Mouse (Mus musculus) embryonic facial prominence, embryonic 11.5 days (tissue): ENCODE measurements at regions not wholly inside any gene's neighbourhood (a gene's known extent, or its start where the extent isn't known, plus 50 kb on each side); places are given as distances from the start of the nearest gene placed in this dataset.

Experiments
- ATAC-seq: fragments of 200-750 bp; cut with Nextera tagmentation; replicated peaks from 2 replicates; pipeline ENCODE4 v1.8.0; 2017; ENCODE audit warnings: low read depth; ENCODE audit not compliant: insufficient number of reproducible peaks, low FRiP score, low TSS enrichment
- DNase-seq: peaks from one replicate; pipeline ENCODE4 v3.0.0-alpha.2; 2015; ENCODE audit warnings: low spot score
- H3K27ac ChIP-seq: fragments of 300-500 bp; sonication (generic); replicated peaks from 2 replicates; pipeline ENCODE4 v1.5.1; 2014; ENCODE audit warnings: mild to moderate bottlenecking, low read depth, low read length, control low read depth
- H3K27me3 ChIP-seq: fragments of 300-500 bp; sonication (generic); 2 replicates; pipeline ENCODE4 v1.6.1; 2014; ENCODE audit warnings: mild to moderate bottlenecking, low read length, moderate library complexity, mixed read lengths; ENCODE audit not compliant: control insufficient read depth, insufficient read depth
- H3K36me3 ChIP-seq: fragments of 300-500 bp; sonication (generic); replicated peaks from 2 replicates; pipeline ENCODE4 v1.6.1; 2014; ENCODE audit warnings: low read depth, mild to moderate bottlenecking, low read length, moderate library complexity, mixed read lengths; ENCODE audit not compliant: control insufficient read depth, insufficient read depth
- H3K4me1 ChIP-seq: fragments of 300-500 bp; sonication (generic); 2 replicates; pipeline ENCODE4 v1.6.1; 2014; ENCODE audit warnings: low read length, mixed read lengths; ENCODE audit not compliant: control insufficient read depth, insufficient read depth
- H3K4me2 ChIP-seq: fragments of 300-500 bp; sonication (generic); 2 replicates; pipeline ENCODE4 v1.6.1; 2014; ENCODE audit warnings: low read depth, mild to moderate bottlenecking, control low read depth, low read length, moderate library complexity
- H3K4me3 ChIP-seq: fragments of 300-500 bp; sonication (generic); 2 replicates; pipeline ENCODE4 v1.5.1; 2014; ENCODE audit warnings: low read depth, low read length, control low read depth
- H3K9ac ChIP-seq: fragments of 300-500 bp; sonication (generic); replicated peaks from 2 replicates; pipeline ENCODE4 v1.6.1; 2014; ENCODE audit warnings: mild to moderate bottlenecking, control low read depth, low read length
- H3K9me3 ChIP-seq: fragments of 300-500 bp; sonication (generic); replicated peaks from 2 replicates; pipeline ENCODE4 v1.6.1; 2016; ENCODE audit warnings: mild to moderate bottlenecking, low read length, inconsistent platforms, mixed read lengths; ENCODE audit not compliant: control insufficient read depth
- WGBS: fragments of 180-500 bp; shearing (Covaris S2); extraction: QIAGEN DNeasy Blood & Tissue Kit; methylation state at CpG from one replicate; pipeline ENCODE4 v1.1.7; 2014; 5-methylcytosine and 5-hydroxymethylcytosine counted together

DNA sequence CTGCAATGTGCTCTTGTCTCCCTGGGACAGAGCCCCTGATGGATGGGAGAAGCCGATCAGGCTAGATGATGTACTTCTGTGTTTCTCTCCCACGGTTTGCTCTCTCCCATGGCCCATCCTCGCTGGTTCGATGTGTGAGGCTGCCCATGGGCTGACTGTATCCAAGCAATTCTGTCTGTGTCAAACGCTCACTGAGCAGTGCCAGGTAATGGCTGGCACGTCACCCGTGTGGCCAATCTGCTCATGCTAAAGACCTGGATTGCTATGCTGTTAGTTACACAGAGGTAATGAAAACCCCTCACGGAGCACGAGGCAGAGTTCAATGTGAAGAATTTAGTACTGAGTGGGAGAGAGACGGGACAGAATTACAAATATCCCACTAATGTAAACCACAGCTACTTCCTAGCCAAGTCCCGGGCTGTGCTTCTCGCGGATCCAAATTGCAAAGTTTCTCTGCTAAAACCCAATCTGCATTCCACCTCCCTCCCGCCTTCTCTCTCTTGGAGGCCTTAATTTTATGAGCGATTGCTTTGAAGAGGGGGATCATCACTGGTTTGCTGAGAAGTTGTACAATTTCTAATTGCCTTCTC lies 219.3 kb downstream of the Ajap1 start:
- Histone ChIP-seq H3K27me3 (no peaks in the 10 kb centered on the region), H3K36me3 (no peaks in the 10 kb centered on the region), H3K4me2 (no peak overlapping the region), H3K4me1 (no peaks in the 10 kb centered on the region), H3K4me3 (no peak overlapping the region), H3K27ac (no peak overlapping the region), H3K9me3 (no peaks in the 10 kb centered on the region), H3K9ac (no peak overlapping the region)
- DNase-seq: no peak
- WGBS: 74% methylated on average over 15 of the region's 15 CpGs
- ATAC-seq: no peak

DNA sequence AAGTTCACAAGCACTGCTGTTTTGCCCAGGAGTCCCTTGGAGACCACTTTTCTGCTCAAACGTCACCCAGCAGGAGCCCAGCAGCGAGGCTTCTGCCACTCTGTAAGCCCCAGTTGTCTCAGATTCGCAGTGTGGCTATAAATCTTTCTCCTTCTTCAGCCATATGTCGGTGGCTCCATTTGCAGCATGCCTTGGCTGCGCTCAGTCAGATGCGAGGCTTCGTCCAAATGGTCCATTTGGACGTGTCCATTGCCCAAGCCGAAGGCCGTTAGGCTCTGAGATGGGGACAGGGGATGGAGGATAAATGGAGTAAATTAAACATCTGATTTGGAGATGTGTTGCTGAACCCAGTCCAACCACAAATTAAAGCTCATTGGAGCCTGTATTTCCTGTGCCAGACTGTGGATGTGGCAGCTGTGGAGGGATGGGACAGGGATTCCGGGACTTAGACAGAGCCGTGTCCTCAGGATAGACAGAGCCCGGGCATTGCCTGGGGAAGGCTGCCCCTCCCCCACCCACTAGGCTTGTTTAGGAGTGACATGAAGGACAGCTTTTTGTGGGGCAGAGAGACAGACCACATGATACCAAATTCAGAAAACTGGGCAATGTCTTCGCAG lies 221.6 kb downstream of the Ajap1 start:
- no peaks in the 10 kb centered on the region for H3K27me3 ChIP-seq
- no peak overlapping the region for H3K27ac ChIP-seq
- no peaks in the 10 kb centered on the region for H3K36me3 ChIP-seq
- no peaks in the 10 kb centered on the region for H3K9me3 ChIP-seq
- ATAC-seq: no peak
- no peak for DNase-seq
- H3K4me1 ChIP-seq: no peaks in the 10 kb centered on the region
- H3K4me3 ChIP-seq: no peak overlapping the region
- no peak overlapping the region for H3K9ac ChIP-seq
- no peak overlapping the region for H3K4me2 ChIP-seq
- 83% methylated on average over 14 of the region's 14 CpGs for WGBS

DNA sequence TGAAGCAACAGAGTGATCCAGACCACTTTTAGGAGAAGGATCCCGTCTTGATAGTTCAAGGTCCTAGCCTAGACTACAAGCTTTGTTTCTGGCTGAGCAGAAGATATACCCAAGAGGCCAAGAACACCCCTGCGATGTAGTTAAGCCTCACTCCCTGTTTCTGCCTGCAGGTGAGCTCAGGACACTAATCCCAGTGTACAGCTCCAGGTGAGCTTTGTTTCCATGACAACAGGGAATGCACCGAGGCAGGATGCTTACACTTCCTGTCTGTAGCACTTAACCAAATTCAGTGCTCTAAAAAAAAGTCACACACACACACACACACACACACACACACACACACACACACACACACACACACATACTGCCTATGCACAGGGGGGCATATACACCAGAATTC lies 230.7 kb downstream of the Ajap1 start:
- H3K9ac ChIP-seq: no peak overlapping the region
- no peak for ATAC-seq
- no peak for DNase-seq
- H3K4me2 ChIP-seq: no peak overlapping the region
- no peak overlapping the region for H3K27ac ChIP-seq
- no peak overlapping the region for H3K4me3 ChIP-seq
- no peaks in the 10 kb centered on the region for H3K27me3 ChIP-seq
- WGBS: 63% methylated on average over 3 of the region's 3 CpGs
- no peaks in the 10 kb centered on the region for H3K9me3 ChIP-seq
- no peaks in the 10 kb centered on the region for H3K36me3 ChIP-seq
- no peaks in the 10 kb centered on the region for H3K4me1 ChIP-seq

DNA sequence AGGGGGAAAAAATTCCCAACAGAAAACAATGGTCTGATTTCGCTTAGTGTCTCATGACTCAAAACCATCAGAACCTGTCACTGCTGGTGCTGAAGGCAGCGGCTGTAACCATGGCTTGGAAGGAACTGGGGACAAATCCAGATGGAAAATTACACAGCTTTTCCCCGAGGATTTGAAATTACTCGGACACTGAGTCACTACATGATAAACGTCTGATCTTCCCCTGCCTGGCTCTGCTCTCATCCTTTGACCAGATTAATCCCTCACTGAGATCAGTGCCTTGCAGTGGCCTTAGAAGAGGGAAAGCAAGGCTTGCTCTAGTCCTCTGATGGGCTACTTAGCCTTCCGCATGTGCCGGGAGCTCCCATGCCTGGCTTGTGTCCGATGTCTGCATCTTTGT lies 231.3 kb downstream of the Ajap1 start:
- 65% methylated on average over 8 of the region's 8 CpGs for WGBS
- ATAC-seq (no peak), DNase-seq (no peak)
- no peak overlapping the region for H3K4me3 ChIP-seq
- H3K36me3 ChIP-seq: no peaks in the 10 kb centered on the region
- H3K27ac ChIP-seq: no peak overlapping the region
- H3K4me2 ChIP-seq: no peak overlapping the region
- H3K9me3 ChIP-seq: no peaks in the 10 kb centered on the region
- no peaks in the 10 kb centered on the region for H3K4me1 ChIP-seq
- no peaks in the 10 kb centered on the region for H3K27me3 ChIP-seq
- H3K9ac ChIP-seq: no peak overlapping the region

DNA sequence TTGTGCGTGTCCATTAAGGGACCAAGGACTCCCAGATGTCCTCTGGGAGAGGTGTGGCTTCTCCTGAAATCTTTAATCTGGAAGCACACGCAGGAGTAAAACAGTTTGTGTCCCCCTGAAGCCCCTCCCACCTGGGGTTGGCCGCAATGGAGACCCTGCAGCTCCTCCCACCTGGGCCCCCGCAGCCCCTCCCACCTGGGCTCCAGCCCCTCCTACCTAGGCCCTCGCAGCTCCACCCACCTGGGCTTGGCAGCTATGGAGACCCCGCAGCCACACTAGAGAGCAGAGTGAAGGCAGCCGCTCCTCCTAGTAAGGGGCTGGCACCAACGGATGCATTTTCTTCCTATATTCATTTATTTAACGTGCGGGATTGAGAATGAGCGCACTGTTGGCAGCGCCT lies 245.9 kb downstream of the Ajap1 start:
- Histone ChIP-seq H3K4me1 (no peaks in the 10 kb centered on the region), H3K27ac (no peak overlapping the region), H3K4me2 (peak overlapping the region; percentile 10; the same call in 1 of the 2 replicates), H3K9me3 (no peaks in the 10 kb centered on the region), H3K4me3 (no peak overlapping the region), H3K9ac (no peak overlapping the region), H3K36me3 (no peaks in the 10 kb centered on the region), H3K27me3 (no peaks in the 10 kb centered on the region)
- DNase-seq (peak; percentile 68), ATAC-seq (peak; percentile 57; the same call in 1 of the 2 replicates)
- 11% methylated on average over 12 of the region's 12 CpGs for WGBS

DNA sequence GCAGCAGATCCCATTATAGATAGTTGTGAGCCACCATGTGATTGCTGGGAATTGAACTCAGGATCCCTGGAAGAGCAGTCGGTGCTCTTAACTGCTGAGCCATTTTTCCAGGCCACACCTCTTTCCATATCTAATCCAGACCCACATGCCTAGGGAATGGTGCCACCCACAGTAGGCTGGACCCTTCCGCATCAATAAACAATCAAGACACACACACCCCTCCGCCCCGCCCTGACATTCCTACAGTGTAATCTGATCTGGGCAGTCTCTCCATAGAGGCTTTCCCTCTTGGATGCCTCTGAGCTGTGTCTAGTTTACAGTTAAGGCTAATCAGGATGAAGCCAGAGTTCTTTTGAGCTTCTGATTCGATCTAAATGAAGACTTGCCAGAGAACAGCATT lies 248.8 kb downstream of the Ajap1 start:
- H3K4me3 ChIP-seq: no peak overlapping the region
- H3K27me3 ChIP-seq: no peaks in the 10 kb centered on the region
- WGBS: 64% methylated on average over 5 of the region's 5 CpGs
- H3K4me1 ChIP-seq: no peaks in the 10 kb centered on the region
- ATAC-seq (no peak), DNase-seq (no peak)
- H3K4me2 ChIP-seq: no peak overlapping the region
- H3K27ac ChIP-seq: no peak overlapping the region
- H3K9me3 ChIP-seq: no peaks in the 10 kb centered on the region
- no peaks in the 10 kb centered on the region for H3K36me3 ChIP-seq
- no peak overlapping the region for H3K9ac ChIP-seq

DNA sequence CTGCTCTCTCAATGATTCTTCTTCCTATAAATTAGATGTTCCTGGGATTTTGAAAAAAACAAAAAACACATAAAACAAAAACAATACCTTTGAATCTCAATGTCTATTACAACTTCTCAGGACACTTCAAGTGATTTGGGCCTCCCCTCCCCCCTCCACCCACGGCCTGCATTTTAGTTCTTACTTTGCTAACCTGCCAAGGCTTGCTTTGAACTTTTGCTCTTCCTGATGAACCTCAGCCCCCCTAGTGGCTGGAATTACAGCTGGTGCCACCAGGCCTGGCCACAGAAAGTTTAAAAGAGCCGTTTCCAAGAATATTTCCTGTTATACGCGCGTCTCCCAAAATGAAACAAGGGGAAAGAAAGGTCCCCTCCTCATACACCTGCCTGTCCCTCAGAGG lies 253.4 kb downstream of the Ajap1 start:
- no peak overlapping the region for H3K4me3 ChIP-seq
- H3K27ac ChIP-seq: no peak overlapping the region
- no peak for DNase-seq
- ATAC-seq: no peak
- no peak overlapping the region for H3K9ac ChIP-seq
- no peak overlapping the region for H3K4me2 ChIP-seq
- no peaks in the 10 kb centered on the region for H3K36me3 ChIP-seq
- 59% methylated on average over 5 of the region's 5 CpGs for WGBS
- no peaks in the 10 kb centered on the region for H3K9me3 ChIP-seq
- no peaks in the 10 kb centered on the region for H3K27me3 ChIP-seq
- H3K4me1 ChIP-seq: no peaks in the 10 kb centered on the region

DNA sequence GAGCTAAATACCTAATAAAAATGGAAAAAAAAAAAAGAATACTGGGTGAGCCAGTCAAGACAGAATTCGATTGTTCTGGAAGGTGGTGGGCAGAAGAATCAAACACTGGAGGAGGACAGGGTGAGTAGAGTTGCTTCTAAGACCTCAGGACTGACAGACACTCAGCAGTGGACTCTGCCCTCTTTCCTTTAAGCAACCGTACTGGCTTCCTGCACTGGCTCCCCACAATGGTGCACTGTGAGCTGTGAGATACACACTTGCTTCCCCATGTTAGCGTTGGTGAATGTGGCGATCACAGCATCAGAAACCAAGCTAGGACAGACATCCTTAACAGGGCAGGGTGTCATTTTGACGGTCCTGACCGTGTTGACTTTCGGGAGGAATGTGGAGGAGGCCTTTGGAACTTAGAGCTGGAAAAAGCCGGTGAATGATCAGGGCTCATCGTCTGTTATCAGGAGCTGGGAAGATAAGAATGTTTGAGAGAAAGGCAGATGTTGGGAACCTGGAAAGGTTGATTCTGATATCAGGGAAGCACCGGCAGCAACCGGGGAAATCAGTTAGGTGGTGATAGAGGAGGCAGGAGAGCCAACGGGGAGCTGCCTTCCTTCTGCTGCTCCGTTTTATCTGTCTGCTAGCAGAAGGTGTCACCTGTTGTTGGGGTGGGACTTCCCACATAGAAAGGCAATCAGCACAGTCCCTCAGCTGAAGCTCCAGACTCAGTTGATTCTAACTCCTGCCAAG lies 254.8 kb downstream of the Ajap1 start:
- H3K9ac ChIP-seq: no peak overlapping the region
- H3K4me3 ChIP-seq: no peak overlapping the region
- ATAC-seq (no peak), DNase-seq (no peak)
- no peak overlapping the region for H3K27ac ChIP-seq
- 77% methylated on average over 13 of the region's 13 CpGs for WGBS
- no peaks in the 10 kb centered on the region for H3K9me3 ChIP-seq
- H3K4me2 ChIP-seq: no peak overlapping the region
- H3K4me1 ChIP-seq: no peaks in the 10 kb centered on the region
- H3K27me3 ChIP-seq: no peaks in the 10 kb centered on the region
- no peaks in the 10 kb centered on the region for H3K36me3 ChIP-seq
